Mouse (Mus musculus) naive thymus-derived CD4-positive, alpha-beta T cell, adult 2 months (primary cell): Measurements from ENCODE around the gene Pik3cd.

Experiments
- DNase-seq: peaks from one replicate; pipeline ENCODE4 v3.0.0-alpha.2; 2011; ENCODE audit warnings: low read depth

The Pik3cd gene

GRCm38 (mm10) chr4:149609256-149610025, 92.9 kb downstream of the Pik3cd start:
- no peak for DNase-seq

- no peak for DNase-seq
Observed at GRCm38 (mm10) chr4:149608309-149608638, 94.1 kb downstream of the Pik3cd start.

GRCm38 (mm10) chr4:149607591-149608308, 94.6 kb downstream of the Pik3cd start:
- DNase-seq: no peak

- no peak for DNase-seq
Observed at GRCm38 (mm10) chr4:149606766-149607358, 95.5 kb downstream of the Pik3cd start.

- DNase-seq: no peak
Observed at GRCm38 (mm10) chr4:149606056-149606455, 96.3 kb downstream of the Pik3cd start.

- no peak for DNase-seq
Observed at GRCm38 (mm10) chr4:149604518-149604917, 97.9 kb downstream of the Pik3cd start.

- no peak for DNase-seq
Observed at GRCm38 (mm10) chr4:149603860-149604259, 98.5 kb downstream of the Pik3cd start.

GRCm38 (mm10) chr4:149602236-149602635, 100.1 kb downstream of the Pik3cd start:
- DNase-seq: no peak

GRCm38 (mm10) chr4:149601484-149601883, 100.9 kb downstream of the Pik3cd start:
- DNase-seq: no peak

GRCm38 (mm10) chr4:149600130-149600529, 102.2 kb downstream of the Pik3cd start:
- DNase-seq: no peak

- no peak for DNase-seq
Observed at GRCm38 (mm10) chr4:149599549-149599948, 102.8 kb downstream of the Pik3cd start.
